Mouse (Mus musculus) testis, adult 2 months (tissue): Measurements from ENCODE around the gene Pex26. TPM values are rescaled to one million over a fixed set of nuclear protein-coding genes. Genes with fewer than 3 reads are reported as not detected.

Experiments used
- H3K27ac ChIP-seq: fragments of 200-500 bp; 2 replicates; pipeline ENCODE4 v1.5.1; 2012; ENCODE audit warnings: low read depth, low read length; ENCODE audit not compliant: control insufficient read depth, insufficient read depth
- H3K27me3 ChIP-seq: fragments of 200-500 bp; 2 replicates; pipeline ENCODE4 v1.6.1; 2012; ENCODE audit warnings: mild to moderate bottlenecking, low read length, moderate library complexity; ENCODE audit not compliant: control insufficient read depth, insufficient read depth
- H3K36me3 ChIP-seq: fragments of 200-500 bp; 2 replicates; pipeline ENCODE4 v1.6.1; 2012; ENCODE audit warnings: mild to moderate bottlenecking, low read length; ENCODE audit not compliant: control insufficient read depth, insufficient read depth
- H3K4me1 ChIP-seq: fragments of 200-500 bp; 2 replicates; pipeline ENCODE4 v1.6.1; 2012; ENCODE audit warnings: low read length; ENCODE audit not compliant: control insufficient read depth, insufficient read depth
- H3K4me3 ChIP-seq: fragments of 200-500 bp; 2 replicates; pipeline ENCODE4 v1.5.1; 2012; ENCODE audit warnings: low read depth, mild to moderate bottlenecking, low read length, moderate library complexity, mixed read lengths; ENCODE audit not compliant: control insufficient read depth
- CTCF ChIP-seq: fragments of 200-500 bp; IDR thresholded peaks from 2 replicates; pipeline ENCODE4 v1.5.1; 2012; ENCODE audit warnings: low read depth, mild to moderate bottlenecking, inconsistent platforms, low read length, moderate library complexity; ENCODE audit not compliant: control insufficient read depth, insufficient read depth, insufficient replicate concordance
- POLR2A ChIP-seq: fragments of 200-500 bp; IDR thresholded peaks from 2 replicates; pipeline ENCODE4 v1.6.1; 2012; ENCODE audit warnings: low read depth, mild to moderate bottlenecking, inconsistent platforms, low read length, moderate library complexity; ENCODE audit not compliant: control insufficient read depth
- polyA plus RNA-seq: library from polyadenylated mRNA; depleted of rRNA; stranded (reverse); fragments of >200 nt; gene quantifications from 2 replicates; pipeline ENCODE4 v1.2.3, GENCODE M21; 2012; rRNA removed

The Pex26 gene
- 6.4 and 8.7 TPM in 2 replicates for polyA plus RNA-seq

GRCm38 (mm10) chr6:121183414-121184173 lies at the start of gene Pex26:
Gene Pex26 (plus strand): TSS chr6:121183667.
- TF ChIP-seq POLR2A, result peak; percentile 80
- TF ChIP-seq CTCF, result no peak
- Histone ChIP-seq H3K27me3 (no peaks in the 10 kb centered on the region), H3K4me3 (peak within 1 kb of the TSS; percentile 92), H3K27ac (peak within 1 kb of the TSS; percentile 83), H3K36me3 (no peaks in the 10 kb centered on the region; the same call in 1 of the 2 replicates), H3K4me1 (peaks cover 4% of the 10 kb centered on the region)

GRCm38 (mm10) chr6:121134249-121134648 lies 49.2 kb upstream of the Pex26 start:
- Histone ChIP-seq H3K4me3 (no peak overlapping the region), H3K27ac (no peak overlapping the region), H3K36me3 (no peaks in the 10 kb centered on the region), H3K4me1 (peaks cover 18% of the 10 kb centered on the region), H3K27me3 (no peaks in the 10 kb centered on the region)
- no peak for TF ChIP-seq POLR2A
- no peak for TF ChIP-seq CTCF

- Histone ChIP-seq H3K27ac (no peak overlapping the region), H3K27me3 (no peaks in the 10 kb centered on the region), H3K4me3 (no peak overlapping the region), H3K36me3 (no peaks in the 10 kb centered on the region), H3K4me1 (peaks cover 14% of the 10 kb centered on the region)
- TF ChIP-seq CTCF (no peak), POLR2A (no peak)
Measured at GRCm38 (mm10) chr6:121134884-121135283, 48.6 kb upstream of the Pex26 start.

GRCm38 (mm10) chr6:121137222-121137621 lies 46.2 kb upstream of the Pex26 start:
- TF ChIP-seq CTCF (no peak), POLR2A (no peak)
- H3K36me3 ChIP-seq, result no peaks in the 10 kb centered on the region
- H3K27ac ChIP-seq, result no peak overlapping the region
- H3K4me3 ChIP-seq, result no peak overlapping the region
- no peaks in the 10 kb centered on the region for H3K27me3 ChIP-seq
- no peaks in the 10 kb centered on the region; the same call in 1 of the 2 replicates for H3K4me1 ChIP-seq

GRCm38 (mm10) chr6:121138338-121139040 lies 45.0 kb upstream of the Pex26 start:
- Histone ChIP-seq H3K4me3 (no peak overlapping the region), H3K36me3 (no peaks in the 10 kb centered on the region), H3K4me1 (no peaks in the 10 kb centered on the region; the same call in 1 of the 2 replicates), H3K27me3 (no peaks in the 10 kb centered on the region), H3K27ac (no peak overlapping the region)
- TF ChIP-seq POLR2A, result no peak
- TF ChIP-seq CTCF, result no peak

GRCm38 (mm10) chr6:121139271-121139670 lies 44.2 kb upstream of the Pex26 start:
- Histone ChIP-seq H3K27me3 (no peaks in the 10 kb centered on the region), H3K36me3 (no peaks in the 10 kb centered on the region), H3K4me3 (no peak overlapping the region), H3K27ac (no peak overlapping the region), H3K4me1 (peaks cover 2% of the 10 kb centered on the region; the same call in 1 of the 2 replicates)
- TF ChIP-seq CTCF (no peak), POLR2A (no peak)

- TF ChIP-seq CTCF (no peak), POLR2A (no peak)
- peak overlapping the region; percentile 50 for H3K27ac ChIP-seq
- no peaks in the 10 kb centered on the region for H3K27me3 ChIP-seq
- peaks cover 4% of the 10 kb centered on the region for H3K4me1 ChIP-seq
- H3K4me3 ChIP-seq, result no peak overlapping the region
- no peaks in the 10 kb centered on the region for H3K36me3 ChIP-seq
Measured at GRCm38 (mm10) chr6:121142298-121142697, 41.2 kb upstream of the Pex26 start.
